Mouse (Mus musculus) spleen, adult 2 months (tissue): ENCODE data around the gene Gabrb3.

Experiments used
- CTCF ChIP-seq: fragments of 200-500 bp; IDR thresholded peaks from 2 replicates; pipeline ENCODE4 v1.5.1; 2011; ENCODE audit warnings: mild to moderate bottlenecking, inconsistent platforms; ENCODE audit not compliant: insufficient read depth, insufficient read length, insufficient replicate concordance; ENCODE audit errors: extremely low read depth
- POLR2A ChIP-seq: fragments of 200-500 bp; IDR thresholded peaks from 2 replicates; pipeline ENCODE4 v1.6.1; 2011; ENCODE audit warnings: low read depth, low read length, inconsistent platforms

- TF ChIP-seq POLR2A (no peak), CTCF (no peak)
Observed at GRCm38 (mm10) chr7:57677352-57677751, 257.9 kb downstream of the Gabrb3 start.
